Mouse (Mus musculus) ES-Bruce4 (cell line): Measurements from ENCODE around the gene Ywhag.

Experiments used
- CTCF ChIP-seq: IDR thresholded peaks from one replicate; pipeline ENCODE4 v1.8.1; 2011; ENCODE audit warnings: low read depth, low read length
- POLR2A ChIP-seq: IDR thresholded peaks from one replicate; pipeline ENCODE4 v1.8.1; 2011; ENCODE audit warnings: low read length; ENCODE audit not compliant: insufficient read depth

DNA sequence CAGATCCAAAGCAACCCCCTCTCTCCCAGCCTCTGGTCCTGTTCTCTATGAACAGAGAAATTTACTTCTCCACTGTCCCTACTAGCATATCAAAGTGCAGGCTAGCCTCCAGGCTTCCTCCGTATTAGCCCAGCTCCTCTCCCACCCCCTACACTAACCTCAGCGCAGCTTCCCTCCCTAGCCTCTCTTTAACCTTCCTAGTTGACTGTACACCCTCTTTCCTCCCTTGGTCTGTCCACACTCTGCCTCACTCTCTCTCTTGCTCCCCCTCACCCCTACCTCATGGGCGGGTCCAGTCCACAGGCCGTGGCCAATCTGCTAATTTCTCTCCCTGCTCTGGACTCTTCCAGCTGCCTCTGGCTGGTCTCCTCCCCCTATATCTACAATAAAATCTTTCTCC lies 44.1 kb downstream of the Ywhag start:
- TF ChIP-seq CTCF (no peak), POLR2A (no peak)
